Mouse (Mus musculus) lung, postnatal 0 days (tissue): ENCODE data around the gene 4931429L15Rik.

Source experiments
- CTCF ChIP-seq: IDR thresholded peaks from 2 replicates; pipeline ENCODE4 v1.5.1; 2016; ENCODE audit warnings: antibody characterized with exemption, mild to moderate bottlenecking
- EP300 ChIP-seq: IDR thresholded peaks from 2 replicates; pipeline ENCODE4 v1.6.1; 2016; ENCODE audit warnings: antibody characterized with exemption, mild to moderate bottlenecking, control low read depth

DNA sequence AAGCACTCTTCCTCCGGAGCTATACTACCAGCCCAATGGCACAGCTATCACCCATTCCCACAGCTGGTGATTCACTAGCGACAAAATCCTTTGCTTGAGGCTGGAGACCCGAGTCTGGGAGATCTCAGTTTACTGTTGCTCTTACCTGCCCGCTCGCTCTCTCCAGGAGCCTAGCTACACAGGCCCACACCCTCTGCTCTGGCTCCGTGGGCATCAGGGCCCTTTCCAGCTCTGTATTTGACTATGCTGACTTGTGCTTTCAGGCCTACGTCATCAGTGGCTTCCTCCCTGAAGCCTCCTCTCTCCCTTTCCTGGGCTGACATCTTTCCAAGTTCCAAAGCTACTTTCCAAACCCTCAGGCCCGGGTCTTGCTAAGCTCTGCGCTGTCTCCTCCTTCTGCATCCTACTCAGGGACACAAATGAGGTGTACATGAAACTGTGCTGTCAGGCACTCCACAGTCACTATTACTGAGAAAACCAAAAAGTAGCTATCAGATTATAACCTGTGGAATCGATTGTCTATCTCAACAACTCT is 15.7 kb upstream of the 4931429L15Rik start:
- TF ChIP-seq EP300 (no peak), CTCF (no peak)
